8 mouse cellular contexts compared by ENCODE assay signal in genomic region chr19:38931566-38931890, GRCm38 (mm10). TPM values are rescaled to one million over a fixed set of nuclear protein-coding genes. Genes with fewer than 3 reads are reported as not detected.
A peak's percentile ranks its signal among the peaks of the same experiment; 100 is the strongest.
DNase-seq lines count a peak whose midpoint lies in the region; ATAC-seq and TF ChIP-seq lines count a peak whose summit lies in the region.

No protein-coding gene starts in this region.

- no peak for TF ChIP-seq CTCF in thymus, adult 2 months (IDR thresholded peaks at IDR 0.05; ENCODE audit: borderline replicate concordance, control insufficient read depth, extremely low read depth, insufficient read depth, low read length, poor library complexity)

- peak overlapping the region; percentile 86 for H3K4me3 ChIP-seq in thymus, adult 2 months (ENCODE audit: control insufficient read depth, insufficient read depth, low read length)
- peak overlapping the region; percentile 84 for H3K4me3 ChIP-seq in liver, embryonic 12.5 days

- peaks cover 6% of the 10 kb centered on the region; the same call in 1 of the 2 replicates for H3K36me3 ChIP-seq in thymus, adult 2 months (ENCODE audit: control insufficient read depth, insufficient read depth, low read length)
- peaks cover 36% of the 10 kb centered on the region for H3K36me3 ChIP-seq in liver, embryonic 12.5 days

- peak; percentile 51 for DNase-seq in embryo, embryonic 10.5 days (ENCODE audit: low spot score)
- no peak for DNase-seq in embryo, embryonic 11 days
- no peak for DNase-seq in thymus, adult 2 months
- no peak for DNase-seq in thymus, postnatal 0 days (ENCODE audit: low spot score)
- no peak for DNase-seq in frontal cortex, postnatal 14 days (ENCODE audit: low spot score in 2 of 2)
- no peak for DNase-seq in layer of hippocampus, adult 9-11 months
- no peak for DNase-seq in thymus, postnatal 10 days (ENCODE audit: low spot score in 2 of 2)

- no peak overlapping the region for H3K27ac ChIP-seq in thymus, adult 2 months (ENCODE audit: control insufficient read depth, insufficient read depth, low read length)
- 0 out of 2 replicates have a peak overlapping the region, but pooled peaks have one; percentile 76 for H3K27ac ChIP-seq in liver, embryonic 12.5 days

- TF ChIP-seq POLR2A in thymus, adult 2 months (IDR thresholded peaks at IDR 0.05; ENCODE audit: control insufficient read depth, extremely low read depth, insufficient read depth, low read length, poor library complexity): no peak

- H3K9ac ChIP-seq in liver, embryonic 12.5 days: peak overlapping the region; percentile 94

- peaks cover 7% of the 10 kb centered on the region for H3K4me1 ChIP-seq in thymus, adult 2 months (replicated peaks; ENCODE audit: control insufficient read depth, insufficient read depth, low read length)
- peaks cover 31% of the 10 kb centered on the region for H3K4me1 ChIP-seq in liver, embryonic 12.5 days

- peak overlapping the region; percentile 98 for H3K4me2 ChIP-seq in liver, embryonic 12.5 days

- WGBS in thymus, adult 2 months: 4% methylated on average over 6 of the region's 6 CpGs
- WGBS in liver, embryonic 12.5 days (ENCODE audit: insufficient replicate concordance): under 1% methylated on average over 6 of the region's 6 CpGs

- H3K27me3 ChIP-seq in thymus, adult 2 months (ENCODE audit: control insufficient read depth, insufficient read depth, low read length): no peaks in the 10 kb centered on the region
- no peaks in the 10 kb centered on the region for H3K27me3 ChIP-seq in liver, embryonic 12.5 days (replicated peaks)

- ATAC-seq in liver, embryonic 12.5 days: no peak

- no peaks in the 10 kb centered on the region for H3K9me3 ChIP-seq in liver, embryonic 12.5 days (replicated peaks)

RNA-seq across cellular contexts. Expression of gene Hells, which starts 0.8 kb away (rescaled TPM):
- 4.8 and 5.6 TPM in 2 replicates for polyA plus RNA-seq in thymus, adult 2 months (2012; rRNA removed)
- polyA plus RNA-seq in thymus, postnatal 0 days (2015; fragmentation: Nextera tagmentation; extraction: Ambion mirVana): 56.6 and 70.6 TPM in 2 replicates
- 44.5 and 45.8 TPM in 2 replicates for polyA plus RNA-seq in liver, embryonic 12.5 days (2016; fragmentation: Nextera tagmentation; extraction: Ambion mirVana)
